Mouse (Mus musculus) myocyte (in vitro differentiated cells): ENCODE results near the gene Sod1.

Source experiments
- POLR2A ChIP-seq: IDR thresholded peaks from one replicate; pipeline ENCODE4 v1.6.1; 2011; ENCODE audit warnings: low read depth, mild to moderate bottlenecking, control low read depth, moderate library complexity; ENCODE audit not compliant: insufficient read length
- POLR2AphosphoS2 ChIP-seq: IDR thresholded peaks from one replicate; pipeline ENCODE4 v1.6.1; 2011; ENCODE audit warnings: low read depth, control low read depth; ENCODE audit not compliant: insufficient read length
- TCF12 ChIP-seq: IDR thresholded peaks from one replicate; pipeline ENCODE4 v1.6.1; 2011; ENCODE audit warnings: mild to moderate bottlenecking, control low read depth; ENCODE audit not compliant: poor library complexity, insufficient read depth, severe bottlenecking

- TF ChIP-seq POLR2A (no peak), TCF12 (no peak), POLR2AphosphoS2 (no peak)
Observed at GRCm38 (mm10) chr16:90252521-90252920, 32.0 kb downstream of the Sod1 start.
